Mouse (Mus musculus) heart, postnatal 10 days (tissue): ENCODE data around the gene Dcxr. TPM values are rescaled to one million over a fixed set of nuclear protein-coding genes. Genes with fewer than 3 reads are reported as not detected.
"Not testable (repeated sequence)": the region's sequence is repeated elsewhere in the genome, so short reads cannot be mapped to it uniquely, and the experiment has no call there.

ENCODE experiments used
- DNase-seq, 2 experiments: peaks; one replicate each; pipeline ENCODE4 v3.0.0; 2021
- intact Hi-C: fragments of 180-260 bp; cut with DNase I; formaldehyde crosslinking; loops from one replicate; pipeline ENCODE4 v1.15.1; 2025
- total RNA-seq, 2 experiments: library from RNA; stranded (reverse); gene quantifications; 2 replicates each; pipeline ENCODE4 v1.2.3; 2021

Dcxr gene
- total RNA-seq, result 1 to 10 TPM; 3.2 to 4.1 TPM

- DNase-seq, result peak in 1 of 2 experiments; percentile 91
- intact Hi-C loops, result loop anchor here (10.0 kb wide), 1 partner anchor 318 kb away; no protein-coding TSS in a partner anchor
These were observed at the start of gene Dcxr for GRCm38 (mm10) chr11:120727169-120727527. Dcxr (minus strand) TSS chr11:120727281.

GRCm38 (mm10) chr11:120775774-120776469 lies 48.8 kb upstream of the Dcxr start:
- intact Hi-C loops, result loop anchor here (1.0 to 10.0 kb wide), 4 partner anchors 56 to 289 kb away; no protein-coding TSS in a partner anchor

GRCm38 (mm10) chr11:120773463-120774190 lies 46.5 kb upstream of the Dcxr start:
- intact Hi-C loops, result loop anchor here (10.0 kb wide), 1 partner anchor 259 kb away; no protein-coding TSS in a partner anchor
- DNase-seq, result no peak

More at GRCm38 (mm10) chr11:120775774-120776469, 48.8 kb upstream of the Dcxr start:
- peak; percentile 95 to 98 for DNase-seq

- intact Hi-C loops, result loop anchor here (10.0 kb wide), 1 partner anchor 258 kb away; no protein-coding TSS in a partner anchor
- no peak for DNase-seq
These were observed 45.7 kb upstream of the Dcxr start for GRCm38 (mm10) chr11:120772749-120773148.

GRCm38 (mm10) chr11:120768206-120768605 lies 41.1 kb upstream of the Dcxr start:
- intact Hi-C loops, result no loop called here

GRCm38 (mm10) chr11:120767023-120767422 lies 39.9 kb upstream of the Dcxr start:
- DNase-seq, intact Hi-C loops: not testable (repeated sequence)

More at GRCm38 (mm10) chr11:120768206-120768605, 41.1 kb upstream of the Dcxr start:
- DNase-seq, result no peak

GRCm38 (mm10) chr11:120763121-120763999 lies 36.3 kb upstream of the Dcxr start:
- DNase-seq, intact Hi-C loops: not testable (repeated sequence)

GRCm38 (mm10) chr11:120762672-120763041 lies 35.6 kb upstream of the Dcxr start, which contains the start of gene Hmga1b:
Hmga1b (plus strand) TSS chr11:120762794.
- intact Hi-C loops, DNase-seq: not testable (repeated sequence)

- DNase-seq, result no peak
These were observed 35.0 kb upstream of the Dcxr start for GRCm38 (mm10) chr11:120761811-120762671.

GRCm38 (mm10) chr11:120760236-120760635 lies 33.2 kb upstream of the Dcxr start:
- DNase-seq, result no peak
- intact Hi-C loops, result no loop called here

More at GRCm38 (mm10) chr11:120761811-120762671, 35.0 kb upstream of the Dcxr start:
- intact Hi-C loops, result no loop called here

- no peak for DNase-seq
- intact Hi-C loops, result no loop called here
These were observed 24.5 kb upstream of the Dcxr start for GRCm38 (mm10) chr11:120751606-120752005.

GRCm38 (mm10) chr11:120749430-120749829 lies 22.3 kb upstream of the Dcxr start:
- intact Hi-C loops, result no loop called here
- peak in 1 of 2 experiments; percentile 36 for DNase-seq

- no peak for DNase-seq
- intact Hi-C loops, result loop anchor here (2.0 kb wide), 1 partner anchor 25 kb away; no protein-coding TSS in a partner anchor
These were observed 20.9 kb upstream of the Dcxr start for GRCm38 (mm10) chr11:120747974-120748373.

- DNase-seq, result no peak
- intact Hi-C loops, result no loop called here
These were observed 17.1 kb upstream of the Dcxr start for GRCm38 (mm10) chr11:120744121-120744701.

GRCm38 (mm10) chr11:120740981-120741380 lies 13.9 kb upstream of the Dcxr start:
- intact Hi-C loops, result no loop called here

GRCm38 (mm10) chr11:120736424-120736823 lies 9.3 kb upstream of the Dcxr start:
- intact Hi-C loops, result no loop called here

More at GRCm38 (mm10) chr11:120740981-120741380, 13.9 kb upstream of the Dcxr start:
- no peak for DNase-seq

GRCm38 (mm10) chr11:120733521-120733920 lies 6.4 kb upstream of the Dcxr start:
- intact Hi-C loops, result no loop called here
- peak; percentile 43 to 49 for DNase-seq

More at GRCm38 (mm10) chr11:120736424-120736823, 9.3 kb upstream of the Dcxr start:
- no peak for DNase-seq

GRCm38 (mm10) chr11:120731858-120732680 lies 5.0 kb upstream of the Dcxr start, which contains the start of gene Cbr2:
Cbr2 (minus strand) TSS chr11:120732114.
- intact Hi-C loops, result no loop called here
- peak; percentile 74 to 76 for DNase-seq
